Mouse (Mus musculus): ENCODE data around the gene Ccnj. TPM values are rescaled to one million over a fixed set of nuclear protein-coding genes. Genes with fewer than 3 reads are reported as not detected.

The Ccnj gene
- polyA plus RNA-seq, 1 experiment: 2.4 TPM

DNA sequence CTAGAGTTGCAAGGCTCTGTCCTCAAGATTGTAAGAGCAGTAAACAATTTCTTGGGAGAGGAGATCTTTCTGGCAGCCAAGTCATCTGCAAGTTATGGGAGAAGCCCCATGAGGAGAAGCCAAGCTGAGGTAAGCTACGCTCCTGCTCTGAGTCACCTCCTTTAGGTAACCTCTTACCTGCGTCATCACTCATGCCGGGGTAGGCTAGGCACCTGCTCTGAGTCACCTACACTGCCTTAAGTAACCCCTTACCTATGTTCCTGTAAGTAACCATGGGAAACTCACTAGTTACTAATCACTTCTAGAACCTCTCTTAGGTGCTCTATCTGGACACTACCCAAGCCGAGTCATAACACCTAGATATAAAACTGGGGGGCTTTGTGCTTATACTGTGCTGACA is 50.6 kb downstream of the Ccnj start:
- H3K4me3 ChIP-seq (ENCODE audit: insufficient read depth, poor library complexity, severe bottlenecking): no peak overlapping the region
- peaks cover 22% of the 10 kb centered on the region for H3K27me3 ChIP-seq (ENCODE audit: control insufficient read depth, insufficient read depth, insufficient read length)
- H3K36me3 ChIP-seq (ENCODE audit: control insufficient read depth, insufficient read depth): no peaks in the 10 kb centered on the region
- H3K79me2 ChIP-seq (ENCODE audit: control insufficient read depth, insufficient read depth): no peaks in the 10 kb centered on the region
- H3K79me3 ChIP-seq (ENCODE audit: low read depth): no peaks in the 10 kb centered on the region
- TF ChIP-seq CEBPB (IDR thresholded peaks at IDR 0.05; ENCODE audit: low read depth) (no peak), MYOD1 (IDR thresholded peaks at IDR 0.05; ENCODE audit: control insufficient read depth, insufficient read length, low read depth) (no peak), FOSL1 (IDR thresholded peaks at IDR 0.05; ENCODE audit: insufficient read depth, low read length, poor library complexity, severe bottlenecking) (no peak), MYOG (IDR thresholded peaks at IDR 0.05; ENCODE audit: control insufficient read depth, extremely low read depth, insufficient read length) (no peak), MAX (IDR thresholded peaks at IDR 0.05) (no peak), USF1 (IDR thresholded peaks at IDR 0.05; ENCODE audit: low read depth) (no peak), CTCF (IDR thresholded peaks at IDR 0.05; ENCODE audit: control insufficient read depth, insufficient read depth, insufficient read length) (no peak)
- no peak overlapping the region for H3ac ChIP-seq (ENCODE audit: control insufficient read depth, insufficient read length, low read depth)

DNA sequence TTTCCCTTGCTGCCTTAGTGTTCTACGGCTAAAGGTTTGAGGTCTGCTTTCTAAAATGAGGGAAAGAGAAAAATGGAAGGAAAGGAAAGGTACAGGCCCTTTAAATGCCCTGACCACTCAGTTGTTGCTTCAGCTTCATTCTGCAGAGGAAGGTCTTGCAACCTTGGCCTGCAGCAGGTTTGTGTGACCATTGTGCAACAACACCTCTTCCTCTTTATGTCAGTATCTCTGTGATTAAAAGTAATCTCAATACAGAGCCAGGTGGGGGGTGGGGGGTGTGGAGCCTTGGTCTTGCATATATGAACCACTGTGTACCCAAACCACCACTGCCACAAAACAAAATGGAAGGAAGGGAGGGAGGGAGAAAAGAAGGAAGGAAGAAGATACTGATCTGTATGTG is 57.8 kb downstream of the Ccnj start:
- Histone ChIP-seq H3K36me3 (ENCODE audit: control insufficient read depth, insufficient read depth) (no peaks in the 10 kb centered on the region), H3K27me3 (ENCODE audit: control insufficient read depth, insufficient read depth, insufficient read length) (peaks cover 4% of the 10 kb centered on the region), H3ac (ENCODE audit: control insufficient read depth, insufficient read length, low read depth) (no peak overlapping the region), H3K79me2 (ENCODE audit: control insufficient read depth, insufficient read depth) (no peaks in the 10 kb centered on the region), H3K4me3 (ENCODE audit: insufficient read depth, poor library complexity, severe bottlenecking) (no peak overlapping the region), H3K79me3 (ENCODE audit: low read depth) (no peaks in the 10 kb centered on the region)
- TF ChIP-seq MAX (IDR thresholded peaks at IDR 0.05) (no peak), FOSL1 (IDR thresholded peaks at IDR 0.05; ENCODE audit: insufficient read depth, low read length, poor library complexity, severe bottlenecking) (no peak), MYOD1 (IDR thresholded peaks at IDR 0.05; ENCODE audit: control insufficient read depth, insufficient read length, low read depth) (no peak), MYOG (IDR thresholded peaks at IDR 0.05; ENCODE audit: control insufficient read depth, extremely low read depth, insufficient read length) (no peak), CTCF (IDR thresholded peaks at IDR 0.05; ENCODE audit: control insufficient read depth, insufficient read depth, insufficient read length) (no peak), CEBPB (IDR thresholded peaks at IDR 0.05; ENCODE audit: low read depth) (no peak), USF1 (IDR thresholded peaks at IDR 0.05; ENCODE audit: low read depth) (no peak)

DNA sequence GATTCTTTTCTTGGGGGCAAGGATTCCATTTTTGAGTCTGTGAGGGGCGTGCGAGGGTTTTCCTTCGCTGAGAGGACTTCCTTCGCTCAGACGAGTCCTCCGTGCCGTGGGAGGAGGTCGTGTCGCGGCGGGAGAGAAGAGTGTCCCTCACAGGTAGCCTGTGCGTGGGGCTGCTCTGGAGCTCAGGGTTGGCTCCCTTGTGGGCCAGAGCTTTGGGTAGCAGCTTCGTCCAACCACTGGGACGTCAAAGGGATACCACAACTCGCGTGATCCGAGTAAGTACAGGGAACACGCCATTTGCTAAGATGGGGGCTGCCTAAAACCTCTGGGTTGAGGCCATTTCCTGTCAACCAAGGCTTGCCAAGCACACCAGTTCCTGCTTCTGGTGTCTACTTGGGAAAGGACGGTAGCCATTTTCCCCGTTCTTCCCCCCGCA is 63.0 kb downstream of the Ccnj start:
- Histone ChIP-seq H3ac (ENCODE audit: control insufficient read depth, insufficient read length, low read depth) (no peak overlapping the region), H3K36me3 (ENCODE audit: control insufficient read depth, insufficient read depth) (no peaks in the 10 kb centered on the region), H3K4me3 (ENCODE audit: insufficient read depth, poor library complexity, severe bottlenecking) (peak overlapping the region; percentile 34), H3K27me3 (ENCODE audit: control insufficient read depth, insufficient read depth, insufficient read length) (no peaks in the 10 kb centered on the region), H3K79me3 (ENCODE audit: low read depth) (no peaks in the 10 kb centered on the region), H3K79me2 (ENCODE audit: control insufficient read depth, insufficient read depth) (no peaks in the 10 kb centered on the region)
- TF ChIP-seq MAX (IDR thresholded peaks at IDR 0.05) (no peak), CTCF (IDR thresholded peaks at IDR 0.05; ENCODE audit: control insufficient read depth, insufficient read depth, insufficient read length) (no peak), USF1 (IDR thresholded peaks at IDR 0.05; ENCODE audit: low read depth) (no peak)

DNA sequence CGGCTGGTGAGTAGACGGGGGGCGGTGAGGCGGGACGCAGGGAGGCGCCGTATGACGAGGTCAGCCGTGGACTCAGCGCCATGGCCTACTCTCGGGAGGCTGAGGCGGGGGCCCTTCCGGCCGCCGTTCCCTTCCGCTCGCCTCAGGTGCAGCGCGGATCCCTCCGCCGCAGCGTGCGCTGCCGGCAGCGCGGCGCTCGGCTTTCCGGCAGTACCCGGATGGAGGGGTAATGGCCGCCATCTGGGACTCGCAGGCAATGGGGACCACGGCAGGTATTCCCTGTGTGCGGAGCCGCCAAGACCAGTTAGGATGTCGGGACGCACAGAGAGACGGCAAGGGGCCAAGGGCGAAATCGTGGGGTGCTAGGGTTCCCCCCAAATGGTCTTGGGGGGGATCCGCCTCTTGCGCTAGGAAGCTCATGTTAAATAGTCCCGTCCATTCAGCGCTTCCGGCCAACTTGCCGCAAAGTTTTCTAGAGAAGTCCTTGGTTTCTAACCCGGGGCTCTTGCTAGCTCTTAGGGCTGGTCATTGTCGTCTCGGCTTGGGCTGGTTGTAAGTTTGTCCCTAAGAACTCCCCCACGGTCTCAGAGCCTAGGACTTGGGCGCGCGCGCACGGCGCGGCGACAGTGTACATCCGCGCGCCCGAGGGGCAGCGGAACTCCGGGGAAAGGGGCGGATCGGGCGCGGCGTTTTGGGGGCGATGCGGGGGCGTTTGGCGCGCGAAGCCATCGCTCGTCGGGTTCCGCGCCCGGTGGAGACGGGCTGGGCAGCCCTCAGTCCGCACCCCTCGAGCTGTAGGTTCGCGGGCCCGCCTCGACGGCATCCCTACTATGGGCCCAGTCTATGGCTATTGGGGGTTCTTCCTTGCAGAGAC is 63.7 kb downstream of the Ccnj start, which contains the start of gene Zfp518a:
Zfp518a (plus strand) TSS at position 187 of the 874 bp plus-strand sequence.
- Histone ChIP-seq H3K36me3 (ENCODE audit: control insufficient read depth, insufficient read depth) (no peaks in the 10 kb centered on the region), H3ac (ENCODE audit: control insufficient read depth, insufficient read length, low read depth) (peak within 1 kb of the TSS; percentile 62), H3K27me3 (ENCODE audit: control insufficient read depth, insufficient read depth, insufficient read length) (no peaks in the 10 kb centered on the region), H3K4me3 (ENCODE audit: insufficient read depth, poor library complexity, severe bottlenecking) (peak within 1 kb of the TSS; percentile 34), H3K79me3 (ENCODE audit: low read depth) (no peaks in the 10 kb centered on the region), H3K79me2 (ENCODE audit: control insufficient read depth, insufficient read depth) (no peaks in the 10 kb centered on the region)
- no peak for TF ChIP-seq USF1 (IDR thresholded peaks at IDR 0.05; ENCODE audit: low read depth)
- TF ChIP-seq MYOG (IDR thresholded peaks at IDR 0.05; ENCODE audit: control insufficient read depth, extremely low read depth, insufficient read length): no peak
- TF ChIP-seq CEBPB (IDR thresholded peaks at IDR 0.05; ENCODE audit: low read depth): no peak
- no peak for TF ChIP-seq CTCF (IDR thresholded peaks at IDR 0.05; ENCODE audit: control insufficient read depth, insufficient read depth, insufficient read length)
- TF ChIP-seq FOSL1 (IDR thresholded peaks at IDR 0.05; ENCODE audit: insufficient read depth, low read length, poor library complexity, severe bottlenecking): no peak
- TF ChIP-seq MAX (IDR thresholded peaks at IDR 0.05): peak; percentile 46
- no peak for TF ChIP-seq MYOD1 (IDR thresholded peaks at IDR 0.05; ENCODE audit: control insufficient read depth, insufficient read length, low read depth)

DNA sequence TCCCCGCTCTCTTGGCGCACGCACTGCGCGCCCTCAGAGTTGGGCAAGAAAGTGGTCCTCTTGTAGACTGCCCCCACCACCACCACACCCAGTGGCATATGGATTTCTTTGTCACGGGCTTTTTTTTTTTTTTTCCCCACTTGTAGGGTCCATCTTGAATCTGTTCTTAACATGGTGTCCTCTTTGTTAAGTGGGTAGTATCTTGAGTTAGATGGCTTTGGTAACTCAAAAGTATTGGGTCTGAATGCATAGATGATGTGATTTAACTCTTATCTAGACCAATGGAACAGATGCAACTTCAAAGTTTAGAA is 64.3 kb downstream of the Ccnj start:
- no peaks in the 10 kb centered on the region for H3K79me2 ChIP-seq (ENCODE audit: control insufficient read depth, insufficient read depth)
- no peaks in the 10 kb centered on the region for H3K79me3 ChIP-seq (ENCODE audit: low read depth)
- H3K4me3 ChIP-seq (ENCODE audit: insufficient read depth, poor library complexity, severe bottlenecking): peak overlapping the region; percentile 34
- H3K36me3 ChIP-seq (ENCODE audit: control insufficient read depth, insufficient read depth): no peaks in the 10 kb centered on the region
- H3K27me3 ChIP-seq (ENCODE audit: control insufficient read depth, insufficient read depth, insufficient read length): no peaks in the 10 kb centered on the region
- no peak for TF ChIP-seq MYOG (IDR thresholded peaks at IDR 0.05; ENCODE audit: control insufficient read depth, extremely low read depth, insufficient read length)
- TF ChIP-seq FOSL1 (IDR thresholded peaks at IDR 0.05; ENCODE audit: insufficient read depth, low read length, poor library complexity, severe bottlenecking): no peak
- no peak for TF ChIP-seq USF1 (IDR thresholded peaks at IDR 0.05; ENCODE audit: low read depth)
- no peak for TF ChIP-seq MYOD1 (IDR thresholded peaks at IDR 0.05; ENCODE audit: control insufficient read depth, insufficient read length, low read depth)
- TF ChIP-seq CTCF (IDR thresholded peaks at IDR 0.05; ENCODE audit: control insufficient read depth, insufficient read depth, insufficient read length): no peak
- TF ChIP-seq MAX (IDR thresholded peaks at IDR 0.05): no peak
- TF ChIP-seq CEBPB (IDR thresholded peaks at IDR 0.05; ENCODE audit: low read depth): no peak
- H3ac ChIP-seq (ENCODE audit: control insufficient read depth, insufficient read length, low read depth): peak overlapping the region; percentile 62

Small RNAs within 50 kb of the gene (microRNA-seq; reads per million reads assigned to microRNA genes)
- gene Mir8092 (ENCODE audit: borderline microRNAs expressed): 0.64 reads per million, percentile 13 among the genes with 10 or more reads in this experiment

Other genes with a start within 250 kb of the Ccnj start
- 59.5 TPM for gene Aldh18a1, start 242.8 kb upstream of the Ccnj start, polyA plus RNA-seq (2012; fragmentation: generic; extraction: Trizol)
- 3.1 TPM for gene Tctn3, start 219.0 kb upstream of the Ccnj start, polyA plus RNA-seq (2012; fragmentation: generic; extraction: Trizol)
- gene Entpd1, start 218.9 kb upstream of the Ccnj start, polyA plus RNA-seq (2012; fragmentation: generic; extraction: Trizol): not detected
- not detected for gene Cc2d2b, start 82.5 kb upstream of the Ccnj start, polyA plus RNA-seq (2012; fragmentation: generic; extraction: Trizol)
- 0.49 TPM for gene Zfp518a, start 63.4 kb downstream of the Ccnj start, polyA plus RNA-seq (2012; fragmentation: generic; extraction: Trizol)
- 6.5 TPM for gene Blnk, start 163.3 kb downstream of the Ccnj start, polyA plus RNA-seq (2012; fragmentation: generic; extraction: Trizol)
- not detected for gene Dntt, start 198.0 kb downstream of the Ccnj start, polyA plus RNA-seq (2012; fragmentation: generic; extraction: Trizol)
- not detected for gene Opalin, start 245.8 kb downstream of the Ccnj start, polyA plus RNA-seq (2012; fragmentation: generic; extraction: Trizol)

All from C2C12 (cell line).